Mouse (Mus musculus) myocyte (in vitro differentiated cells): ENCODE measurements at regions not wholly inside any gene's neighbourhood (a gene's known extent, or its start where the extent isn't known, plus 50 kb on each side); places are given as distances from the start of the nearest gene placed in this dataset.

ENCODE experiments used
- CEBPB ChIP-seq: IDR thresholded peaks from 2 replicates; pipeline ENCODE4 v1.6.1; 2011; ENCODE audit warnings: mild to moderate bottlenecking, moderate library complexity; ENCODE audit not compliant: poor library complexity, insufficient read depth, severe bottlenecking
- MAX ChIP-seq: IDR thresholded peaks from one replicate; pipeline ENCODE4 v1.6.1; 2011; ENCODE audit warnings: low read depth, mild to moderate bottlenecking, control low read depth
- MYOG ChIP-seq, 3 experiments: IDR thresholded peaks; one replicate each; pipeline ENCODE4 v1.6.1; 2011; ENCODE audit warnings: control low read depth in 2 of 3, low read depth in 2 of 3, mild to moderate bottlenecking in 2 of 3; ENCODE audit not compliant: insufficient read length in 2 of 3, control insufficient read depth in 1 of 3, insufficient read depth in 1 of 3
- POLR2A ChIP-seq: IDR thresholded peaks from one replicate; pipeline ENCODE4 v1.6.1; 2011; ENCODE audit warnings: low read depth, mild to moderate bottlenecking, control low read depth, moderate library complexity; ENCODE audit not compliant: insufficient read length
- REST ChIP-seq: IDR thresholded peaks from one replicate; pipeline ENCODE4 v1.6.1; 2011; ENCODE audit warnings: mild to moderate bottlenecking, control low read depth, moderate library complexity; ENCODE audit not compliant: insufficient read depth, insufficient read length
- SRF ChIP-seq: IDR thresholded peaks from one replicate; pipeline ENCODE4 v1.6.1; 2011; ENCODE audit warnings: low read depth; ENCODE audit not compliant: control insufficient read depth, insufficient read length
- TCF12 ChIP-seq: IDR thresholded peaks from one replicate; pipeline ENCODE4 v1.6.1; 2011; ENCODE audit warnings: mild to moderate bottlenecking, control low read depth; ENCODE audit not compliant: poor library complexity, insufficient read depth, severe bottlenecking
- TCF3 ChIP-seq: IDR thresholded peaks from one replicate; pipeline ENCODE4 v1.6.1; 2011; ENCODE audit warnings: low read depth, control low read depth; ENCODE audit not compliant: insufficient read length

GRCm38 (mm10) chr3:104564857-104565256 lies 53.1 kb upstream of the Lrig2 start:
- TF ChIP-seq MAX = no peak
- TF ChIP-seq POLR2A = no peak
- TF ChIP-seq CEBPB = no peak
- TF ChIP-seq TCF12 = no peak
- no peak for TF ChIP-seq TCF3
- no peak for TF ChIP-seq SRF
- TF ChIP-seq REST = no peak
- TF ChIP-seq MYOG (IDR thresholded peaks at IDR 0.05; ENCODE audit: control insufficient read depth in 1 of 3, insufficient read depth in 1 of 3, insufficient read length in 2 of 3, low read depth in 2 of 3) = no peak
